Mouse (Mus musculus) MEL (cell line): ENCODE data around the gene Rcsd1. TPM values are rescaled to one million over a fixed set of nuclear protein-coding genes. Genes with fewer than 3 reads are reported as not detected.

ENCODE experiments used
- DNase-seq: peaks from one replicate; pipeline ENCODE4 v3.0.0; 2011; ENCODE audit warnings: low read depth, low spot score
- H3K27ac ChIP-seq: 2 replicates; pipeline ENCODE4 v1.5.1; 2012; ENCODE audit warnings: low read depth, mild to moderate bottlenecking, control low read depth, low read length, moderate library complexity; ENCODE audit not compliant: control insufficient read depth
- H3K27me3 ChIP-seq, 2 experiments: fragments of 150-350 bp in 1 of 2; sonication (generic) in 1 of 2; 2 replicates each; pipeline ENCODE4 v1.6.1; 2012; ENCODE audit warnings: low read length in 2 of 2, mild to moderate bottlenecking in 2 of 2, improper control_type of control experiment in 1 of 2, moderate library complexity in 1 of 2; ENCODE audit not compliant: insufficient read depth in 2 of 2, control insufficient read depth in 1 of 2
- H3K36me3 ChIP-seq, 2 experiments: 2 replicates each; pipeline ENCODE4 v1.6.1; 2012 to 2014; ENCODE audit warnings: low read length in 2 of 2, improper control_type of control experiment in 1 of 2, inconsistent platforms in 1 of 2, mild to moderate bottlenecking in 1 of 2; ENCODE audit not compliant: insufficient read depth in 2 of 2, control insufficient read depth in 1 of 2
- H3K4me1 ChIP-seq, 2 experiments: fragments of 150-350 bp in 1 of 2; sonication (generic) in 1 of 2; 2 replicates each; pipeline ENCODE4 v1.6.1; 2012; ENCODE audit warnings: low read length in 2 of 2, improper control_type of control experiment in 1 of 2, mild to moderate bottlenecking in 1 of 2; ENCODE audit not compliant: insufficient read depth in 2 of 2, control insufficient read depth in 1 of 2
- H3K4me3 ChIP-seq, 2 experiments: fragments of 150-350 bp in 1 of 2; sonication (generic) in 1 of 2; 2 replicates each; pipeline ENCODE4 v1.5.1; 2012; ENCODE audit warnings: low read depth in 2 of 2, low read length in 2 of 2, mild to moderate bottlenecking in 2 of 2, moderate library complexity in 2 of 2, control low read depth in 1 of 2, improper control_type of control experiment in 1 of 2; ENCODE audit not compliant: control insufficient read depth in 1 of 2, insufficient read depth in 1 of 2
- H3K79me2 ChIP-seq: 2 replicates; pipeline ENCODE4 v1.6.1; 2012; ENCODE audit warnings: mild to moderate bottlenecking, low read length, moderate library complexity; ENCODE audit not compliant: control insufficient read depth, poor library complexity, insufficient read depth
- H3K9ac ChIP-seq: 2 replicates; pipeline ENCODE4 v1.6.1; 2012; ENCODE audit warnings: low read depth, mild to moderate bottlenecking, control low read depth, low read length, moderate library complexity; ENCODE audit not compliant: control insufficient read depth, poor library complexity, severe bottlenecking
- H3K9me3 ChIP-seq: fragments of 150-350 bp; sonication (generic); replicated peaks from 2 replicates; pipeline ENCODE4 v1.6.1; 2012; ENCODE audit warnings: mild to moderate bottlenecking, low read length, improper control_type of control experiment, moderate library complexity; ENCODE audit not compliant: insufficient read depth
- CHD2 ChIP-seq: IDR thresholded peaks from 2 replicates; pipeline ENCODE4 v1.6.1; 2011; ENCODE audit warnings: low read length, improper control_type of control experiment
- CTCF ChIP-seq, 3 experiments: IDR thresholded peaks in 2 of 3; conservative IDR thresholded peaks in 1 of 3; 2 replicates each; pipeline ENCODE4 v1.5.1; 2011 to 2012; ENCODE audit warnings: low read length in 3 of 3, low read depth in 2 of 3, mild to moderate bottlenecking in 2 of 3, improper control_type of control experiment in 1 of 3, inconsistent platforms in 1 of 3, mixed read lengths in 1 of 3, moderate library complexity in 1 of 3; ENCODE audit not compliant: control insufficient read depth in 1 of 3, insufficient read depth in 1 of 3, poor library complexity in 1 of 3, severe bottlenecking in 1 of 3
- E2F4 ChIP-seq: IDR thresholded peaks from 2 replicates; pipeline ENCODE4 v1.6.1; 2011; ENCODE audit warnings: low read depth, low read length, improper control_type of control experiment, borderline replicate concordance
- GABPA ChIP-seq: IDR thresholded peaks from 2 replicates; pipeline ENCODE4 v1.6.1; 2012; ENCODE audit warnings: low read depth, mild to moderate bottlenecking, inconsistent platforms, low read length, improper control_type of control experiment, moderate library complexity
- GATA1 ChIP-seq: IDR thresholded peaks from 2 replicates; pipeline ENCODE4 v1.6.1; 2011; ENCODE audit warnings: low read depth, low read length, improper control_type of control experiment
- KAT2A ChIP-seq: conservative IDR thresholded peaks from 2 replicates; pipeline ENCODE4 v1.6.1; 2012; ENCODE audit warnings: low read depth, low read length, improper control_type of control experiment, inconsistent platforms
- MAFK ChIP-seq: IDR thresholded peaks from 2 replicates; pipeline ENCODE4 v1.6.1; 2011; ENCODE audit warnings: low read depth, mild to moderate bottlenecking, low read length, improper control_type of control experiment, borderline replicate concordance
- MAX ChIP-seq: IDR thresholded peaks from 2 replicates; pipeline ENCODE4 v1.6.1; 2011; ENCODE audit warnings: low read length, improper control_type of control experiment
- MXI1 ChIP-seq: IDR thresholded peaks from 2 replicates; pipeline ENCODE4 v1.6.1; 2011; ENCODE audit warnings: mild to moderate bottlenecking, low read depth, low read length, improper control_type of control experiment
- MYB ChIP-seq: IDR thresholded peaks from 2 replicates; pipeline ENCODE4 v1.6.1; 2011; ENCODE audit warnings: mild to moderate bottlenecking, low read depth, low read length, improper control_type of control experiment
- NELFE ChIP-seq: IDR thresholded peaks from 2 replicates; pipeline ENCODE4 v1.6.1; 2011; ENCODE audit warnings: low read depth, low read length, improper control_type of control experiment
- POLR2AphosphoS5 ChIP-seq: IDR thresholded peaks from 2 replicates; pipeline ENCODE4 v1.6.1; 2012; ENCODE audit warnings: low read depth, borderline replicate concordance, mild to moderate bottlenecking, inconsistent platforms, low read length, moderate library complexity, mixed read lengths
- RAD21 ChIP-seq: IDR thresholded peaks from 2 replicates; pipeline ENCODE4 v1.6.1; 2011; ENCODE audit warnings: mild to moderate bottlenecking, low read depth, low read length, improper control_type of control experiment
- SIN3A ChIP-seq: IDR thresholded peaks from 2 replicates; pipeline ENCODE4 v1.6.1; 2012; ENCODE audit warnings: low read length, improper control_type of control experiment, inconsistent platforms
- SMC3 ChIP-seq: IDR thresholded peaks from 2 replicates; pipeline ENCODE4 v1.6.1; 2011; ENCODE audit warnings: low read depth, low read length, improper control_type of control experiment
- TAL1 ChIP-seq: IDR thresholded peaks from 2 replicates; pipeline ENCODE4 v1.6.1; 2012; ENCODE audit warnings: mild to moderate bottlenecking, inconsistent platforms, low read length, moderate library complexity, mixed read lengths
- TBP ChIP-seq: IDR thresholded peaks from 2 replicates; pipeline ENCODE4 v1.8.0; 2011; ENCODE audit warnings: low read depth, low read length, improper control_type of control experiment
- UBTF ChIP-seq: IDR thresholded peaks from 2 replicates; pipeline ENCODE4 v1.6.1; 2012; ENCODE audit warnings: low read depth, mild to moderate bottlenecking, inconsistent platforms, low read length, improper control_type of control experiment, moderate library complexity, borderline replicate concordance; ENCODE audit not compliant: insufficient read depth
- ZC3H11A ChIP-seq: IDR thresholded peaks from 2 replicates; pipeline ENCODE4 v1.6.1; 2012; ENCODE audit warnings: low read depth, mild to moderate bottlenecking, inconsistent platforms, low read length, improper control_type of control experiment
- ZNF384 ChIP-seq: IDR thresholded peaks from 2 replicates; pipeline ENCODE4 v1.6.1; 2012; ENCODE audit warnings: low read depth, mild to moderate bottlenecking, inconsistent platforms, low read length, improper control_type of control experiment
- polyA plus RNA-seq, 2 experiments: library from polyadenylated mRNA; stranded (reverse) in 1 of 2; unstranded in 1 of 2; fragments of >175 nt in 1 of 2; fragments of >200 nt in 1 of 2; gene quantifications; 2 replicates each; pipeline versions ENCODE4 v1.2.1 to v1.2.4; 2012; ENCODE audit warnings: low replicate concordance in 2 of 2, low read depth in 1 of 2; ENCODE audit not compliant: insufficient read length in 2 of 2, insufficient read depth in 1 of 2, missing spikeins in 1 of 2
- total RNA-seq: library from RNA; depleted of rRNA; stranded (reverse); fragments of 300-350 nt; gene quantifications from 2 replicates; pipeline ENCODE4 v1.2.3, GENCODE M21; 2012

Rcsd1 gene
- total and polyA plus RNA-seq, 3 experiments, result 19.0 to 38.0 TPM; not detected in 1

DNA sequence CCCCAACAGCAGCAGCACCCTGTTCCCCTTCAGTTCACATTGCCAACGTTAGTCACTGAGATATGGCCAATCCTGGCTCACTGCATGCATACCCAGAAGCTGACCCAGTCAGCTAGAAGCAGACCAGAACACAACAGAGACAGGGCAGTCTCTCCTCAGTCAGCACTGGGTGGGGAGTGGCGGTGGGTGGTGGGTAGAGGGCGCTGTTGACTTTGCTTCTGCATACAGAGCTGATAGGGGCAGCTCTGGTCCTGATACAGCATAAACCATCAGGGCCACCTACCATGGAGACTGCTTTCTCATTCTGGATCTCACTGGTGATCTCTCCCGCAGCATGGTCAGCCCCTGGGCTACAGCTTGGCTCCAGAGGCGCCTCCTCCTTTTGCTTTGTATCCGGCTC, 54.5 kb downstream of the Rcsd1 start:
- H3K36me3 ChIP-seq, result peaks cover 0 to 12% of the 10 kb centered on the region in 2 experiments; a peak in 2 of 4 replicates
- TF ChIP-seq MAFK (no peak), RAD21 (peak; percentile 32), SMC3 (peak; percentile 42), CTCF (IDR thresholded peaks at IDR 0.05 in 2 of 3, conservative IDR thresholded peaks at IDR 0.05 in 1 of 3; ENCODE audit: control insufficient read depth in 1 of 3, insufficient read depth in 1 of 3, low read depth in 2 of 3, low read length in 3 of 3, poor library complexity in 1 of 3, severe bottlenecking in 1 of 3) (peak; percentile 30 to 72 (median 51); a peak in 5 of 6 replicates), NELFE (no peak)
- no peak overlapping the region for H3K4me3 ChIP-seq
- no peak overlapping the region for H3K9ac ChIP-seq
- no peaks in the 10 kb centered on the region for H3K79me2 ChIP-seq
- H3K27me3 ChIP-seq, result no peaks in the 10 kb centered on the region
- H3K4me1 ChIP-seq, result peaks cover 0 to 19% of the 10 kb centered on the region in 2 experiments; a peak in 3 of 4 replicates
- no peaks in the 10 kb centered on the region for H3K9me3 ChIP-seq
- peak; percentile 56 for DNase-seq
- H3K27ac ChIP-seq, result no peak overlapping the region

DNA sequence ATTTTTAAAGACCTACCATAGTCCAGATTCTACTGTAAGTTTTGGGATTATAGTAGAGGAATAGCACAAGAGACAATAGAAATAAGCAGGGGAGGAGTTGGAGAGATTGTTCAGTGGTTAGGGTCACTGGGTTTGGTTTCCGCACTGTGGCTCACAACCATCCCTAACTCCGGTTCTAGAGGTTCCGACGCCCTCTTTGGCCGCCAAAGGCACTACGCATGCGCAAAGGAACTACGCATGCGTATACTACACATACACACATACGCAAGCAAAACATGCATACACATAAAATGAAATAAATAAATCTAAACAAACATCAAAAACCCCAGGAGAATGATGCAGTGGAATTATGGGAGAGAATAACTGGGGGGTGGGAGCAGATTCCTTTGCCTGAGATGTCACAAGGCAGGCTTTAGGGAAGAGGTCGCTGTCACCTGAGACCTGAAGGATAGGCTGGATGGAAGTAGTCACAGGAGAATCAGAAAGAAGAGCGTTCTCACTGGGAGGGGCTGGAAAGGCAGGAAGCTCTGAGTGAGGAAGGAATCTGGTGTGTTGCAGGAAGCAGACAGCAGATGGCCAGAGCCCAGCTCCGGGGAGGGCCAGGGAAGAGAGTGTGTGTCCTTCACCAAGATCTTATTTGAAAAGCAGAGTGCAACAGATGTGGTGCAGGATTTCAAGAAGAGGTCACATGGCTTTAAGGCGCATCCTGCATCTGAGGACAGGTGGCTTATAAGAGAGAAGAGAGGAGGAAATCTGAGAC, 56.3 kb downstream of the Rcsd1 start:
- Histone ChIP-seq H3K9ac (no peak overlapping the region), H3K4me3 (no peak overlapping the region), H3K4me1 (peaks cover 0 to 19% of the 10 kb centered on the region in 2 experiments; a peak in 3 of 4 replicates), H3K79me2 (no peaks in the 10 kb centered on the region), H3K27me3 (no peaks in the 10 kb centered on the region), H3K27ac (no peak overlapping the region), H3K9me3 (no peaks in the 10 kb centered on the region), H3K36me3 (peaks cover 0 to 12% of the 10 kb centered on the region in 2 experiments; a peak in 2 of 4 replicates)
- no peak for TF ChIP-seq POLR2AphosphoS5
- TF ChIP-seq SIN3A, result no peak
- TF ChIP-seq TAL1, result no peak
- TF ChIP-seq CHD2, result no peak
- TF ChIP-seq ZC3H11A, result no peak
- TF ChIP-seq MAX, result no peak
- no peak for TF ChIP-seq KAT2A
- DNase-seq, result no peak

GRCm38 (mm10) chr1:165652507-165652906, 57.0 kb downstream of the Rcsd1 start:
- Histone ChIP-seq H3K27me3 (no peaks in the 10 kb centered on the region), H3K4me1 (peaks cover 0 to 19% of the 10 kb centered on the region in 2 experiments; a peak in 3 of 4 replicates), H3K9me3 (no peaks in the 10 kb centered on the region), H3K79me2 (no peaks in the 10 kb centered on the region), H3K9ac (no peak overlapping the region), H3K4me3 (no peak overlapping the region), H3K27ac (no peak overlapping the region), H3K36me3 (peaks cover 0 to 12% of the 10 kb centered on the region in 2 experiments; a peak in 2 of 4 replicates)
- no peak for DNase-seq
- TF ChIP-seq TBP (no peak), MXI1 (no peak), MAX (no peak), MYB (no peak), UBTF (no peak), GABPA (no peak), GATA1 (no peak), ZNF384 (no peak), E2F4 (no peak)
